Comparison of ENCODE assay signal across 15 mouse cellular contexts in genomic region chr5:112842696-112843095, GRCm38 (mm10).
"Had no signal": no experiment of that assay in that cellular context is flagged by ENCODE, and none has a peak within 500 bp of the region (broad histone marks: within the 10 kb centered on the region; RNA-seq: fewer than 3 reads in every experiment).

No protein-coding gene starts in this region.

- H3K27ac ChIP-seq: limb, embryonic 13.5 days; liver, embryonic 15.5 days had no signal

- H3K4me1 ChIP-seq: limb, embryonic 13.5 days; liver, embryonic 15.5 days had no signal

- H3K4me3 ChIP-seq: hindbrain, embryonic 15.5 days; limb, embryonic 13.5 days; liver, embryonic 15.5 days; myocyte had no signal

- H3K36me3 ChIP-seq: hindbrain, embryonic 15.5 days; limb, embryonic 13.5 days; liver, embryonic 15.5 days had no signal

- H3K27me3 ChIP-seq: hindbrain, embryonic 15.5 days; liver, embryonic 15.5 days had no signal

- H3K4me2 ChIP-seq: hindbrain, embryonic 15.5 days; limb, embryonic 13.5 days; liver, embryonic 11.5 days; liver, embryonic 15.5 days; lung, embryonic 14.5 days had no signal

- H3K9me3 ChIP-seq: hindbrain, embryonic 15.5 days; limb, embryonic 13.5 days; liver, embryonic 15.5 days had no signal

- ATAC-seq: intestine, embryonic 16.5 days had no signal

- DNase-seq: left cerebral cortex, postnatal 4 days; lung, embryonic 14.5 days; lung, postnatal 10 days; lung, postnatal 4 days; retina, postnatal 1 day; right cerebral cortex, postnatal 4 days; spleen, adult 18-20 months; thymus, adult 18-20 months; thymus, postnatal 14 days had no signal

- H3K9ac ChIP-seq: hindbrain, embryonic 15.5 days; limb, embryonic 13.5 days; liver, embryonic 15.5 days; lung, embryonic 14.5 days had no signal
